Mouse (Mus musculus) 3T3-L1 (cell line): ENCODE measurements around the gene Gm20695.
A peak's percentile ranks its signal among the peaks of the same experiment; 100 is the strongest.
"Not testable (repeated sequence)": the region's sequence is repeated elsewhere in the genome, so short reads cannot be mapped to it uniquely, and the experiment has no call there.

Experiments used
- DNase-seq: peaks from one replicate; pipeline ENCODE4 v3.0.0-alpha.2; 2015; ENCODE audit warnings: low read depth, low spot score

Gene Gm20695

DNA sequence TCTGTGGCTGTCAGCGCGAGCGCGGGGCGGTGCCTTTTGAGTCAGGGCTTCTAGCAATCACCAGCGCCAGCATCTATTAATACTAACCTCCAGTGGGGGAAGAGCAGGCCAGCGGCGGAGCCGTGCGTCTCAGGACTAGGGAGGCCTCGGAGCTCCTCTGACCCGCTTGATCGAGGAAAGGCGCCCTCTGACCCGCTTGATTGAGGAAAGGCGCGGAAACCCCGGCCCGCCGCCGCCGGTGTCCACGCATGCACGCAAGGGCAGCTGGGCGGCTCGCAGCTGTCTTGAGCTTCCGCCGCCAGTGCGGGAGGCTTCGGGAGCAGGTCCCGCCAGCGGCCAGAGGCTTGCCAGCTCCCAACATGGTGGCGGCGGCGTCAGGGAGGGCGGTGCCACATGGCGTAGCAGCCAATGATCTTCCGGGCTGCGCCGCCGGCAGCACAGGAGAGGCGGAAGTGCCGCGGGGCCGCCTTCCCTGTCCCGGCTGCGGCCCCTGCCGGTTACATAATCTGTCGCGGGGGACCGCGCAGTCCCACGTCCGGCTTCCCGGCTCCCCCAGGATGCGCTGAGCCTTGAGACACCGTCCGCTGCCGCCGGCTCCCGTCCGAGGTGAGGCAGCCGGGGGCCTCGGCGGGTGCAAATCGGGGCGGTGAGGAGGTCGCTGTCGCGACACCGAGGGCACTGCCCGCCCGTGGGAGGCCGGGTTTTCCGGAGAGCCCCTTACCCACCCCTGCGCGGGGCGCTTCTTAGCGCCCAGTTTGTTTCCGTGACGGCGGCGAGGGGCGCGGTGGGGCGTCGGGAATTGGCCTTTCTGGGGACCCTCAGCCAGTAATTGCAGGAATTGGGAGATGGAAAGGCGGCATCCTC, at the start of gene Gm20695, which contains the start of gene Zfp597:
Gm20695 (plus strand) TSS at position 448 of the 864 bp plus-strand sequence.
Zfp597 (minus strand) TSS at position 361 of the 864 bp plus-strand sequence.
- peak; percentile 95 for DNase-seq

- DNase-seq = no peak
These were observed 49.0 kb upstream of the Gm20695 start for GRCm38 (mm10) chr16:3835461-3835860.

DNA sequence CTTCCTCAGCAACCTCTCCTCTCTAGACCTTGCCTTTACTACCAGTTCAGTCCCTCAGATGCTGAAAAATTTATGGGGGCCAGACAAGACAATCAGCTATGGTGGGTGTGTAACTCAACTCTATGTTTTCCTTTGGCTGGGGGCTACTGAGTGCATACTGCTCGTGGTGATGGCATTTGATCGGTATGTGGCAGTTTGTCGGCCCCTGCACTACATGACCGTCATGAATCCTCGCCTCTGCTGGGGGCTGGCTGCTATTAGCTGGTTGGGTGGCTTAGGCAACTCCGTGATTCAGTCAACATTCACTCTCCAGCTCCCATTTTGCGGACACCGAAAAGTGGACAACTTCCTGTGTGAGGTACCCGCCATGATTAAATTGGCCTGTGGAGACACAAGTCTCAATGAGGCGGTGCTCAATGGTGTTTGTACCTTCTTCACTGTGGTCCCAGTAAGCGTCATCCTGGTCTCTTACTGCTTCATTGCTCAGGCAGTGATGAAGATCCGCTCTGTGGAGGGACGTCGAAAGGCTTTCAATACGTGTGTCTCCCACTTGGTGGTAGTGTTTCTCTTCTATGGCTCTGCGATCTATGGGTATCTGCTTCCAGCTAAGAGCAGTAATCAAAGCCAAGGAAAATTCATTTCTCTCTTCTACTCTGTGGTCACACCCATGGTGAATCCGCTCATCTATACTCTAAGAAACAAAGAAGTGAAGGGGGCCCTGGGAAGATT, 45.1 kb upstream of the Gm20695 start:
- DNase-seq = peak; percentile 26

DNA sequence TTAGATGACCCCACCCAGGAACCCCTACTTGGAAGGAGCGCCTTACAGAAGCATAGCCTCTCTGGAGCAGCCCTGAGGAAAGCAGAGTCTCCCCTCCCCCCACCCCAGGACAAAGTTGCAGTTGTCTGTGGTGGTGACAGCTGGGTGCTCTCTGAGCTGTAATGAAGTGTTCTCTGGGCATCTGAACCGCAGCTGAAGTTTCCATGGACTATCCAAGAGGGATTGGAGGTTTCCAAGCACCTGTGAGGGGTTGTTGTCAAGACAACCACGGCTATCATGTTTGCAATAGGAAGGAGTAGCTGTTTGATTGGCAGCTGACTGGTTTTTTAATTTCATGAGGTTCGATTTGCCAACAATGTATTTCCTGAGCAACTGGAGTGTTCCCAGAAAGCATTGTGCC, 41.5 kb upstream of the Gm20695 start:
- DNase-seq = no peak

DNA sequence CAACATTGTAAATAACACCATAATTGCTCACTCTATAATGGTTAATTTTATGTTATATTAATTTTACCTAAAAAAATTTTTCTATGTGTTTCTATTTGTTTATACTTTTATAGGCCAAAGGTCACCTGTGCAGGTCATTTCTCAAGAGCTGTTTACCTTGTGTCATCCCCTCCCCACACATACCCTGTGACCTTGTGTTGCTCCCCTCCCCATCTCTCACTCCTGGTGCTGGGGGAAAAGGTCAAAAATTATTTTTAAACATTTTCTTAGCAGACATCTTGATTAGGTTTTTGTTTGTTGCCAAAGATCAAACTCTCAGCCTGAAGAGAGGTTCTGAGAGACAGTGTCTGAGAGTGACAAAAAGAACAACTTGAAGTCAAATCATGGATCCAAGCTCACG, 40.7 kb upstream of the Gm20695 start:
- no peak for DNase-seq

DNA sequence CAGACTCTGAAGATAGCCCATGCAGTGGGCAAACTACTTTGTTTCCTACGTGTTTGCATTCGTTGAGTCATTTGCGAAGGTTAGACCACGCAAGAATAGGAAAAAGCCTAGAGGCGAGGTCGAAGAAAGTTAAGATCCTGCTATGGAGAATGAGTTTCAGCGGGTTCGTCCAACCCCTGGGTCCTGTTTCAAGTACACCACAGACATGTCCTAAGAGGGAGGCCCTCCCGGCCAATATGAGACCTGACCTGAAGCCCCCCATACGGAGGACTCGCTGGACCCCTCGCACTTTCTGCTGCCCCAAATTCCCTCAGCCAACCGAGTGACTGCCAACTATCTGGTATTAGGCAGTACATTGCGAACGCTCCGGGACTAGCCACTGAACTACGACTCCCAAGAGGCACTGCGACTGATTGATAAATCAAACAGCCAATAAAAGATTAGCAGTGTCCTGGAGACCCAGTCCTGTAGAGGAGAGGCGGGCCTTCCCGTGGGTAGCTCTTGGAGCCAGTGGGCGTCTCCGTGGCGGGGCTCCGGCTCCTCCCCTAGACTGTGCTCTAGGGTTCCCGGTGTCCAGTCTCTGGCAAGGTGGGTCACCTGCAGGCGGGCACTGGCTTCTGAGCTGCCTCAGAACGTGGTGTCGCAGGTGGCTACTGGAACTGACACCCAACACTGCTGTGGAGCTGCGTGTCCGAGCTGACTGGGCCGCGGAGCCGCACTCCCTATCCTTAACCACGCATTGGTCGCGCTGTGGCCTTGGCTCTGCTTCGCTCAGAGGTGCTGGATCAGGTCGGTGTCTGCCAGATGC, 37.5 kb upstream of the Gm20695 start, which contains the start of gene Zfp174:
Zfp174 (plus strand) TSS at position 558 of the 808 bp plus-strand sequence.
- peak; percentile 100 for DNase-seq

- DNase-seq = peak; percentile 35
These were observed 36.6 kb upstream of the Gm20695 start for GRCm38 (mm10) chr16:3847871-3848270.

GRCm38 (mm10) chr16:3848416-3848815, 36.0 kb upstream of the Gm20695 start:
- no peak for DNase-seq

DNA sequence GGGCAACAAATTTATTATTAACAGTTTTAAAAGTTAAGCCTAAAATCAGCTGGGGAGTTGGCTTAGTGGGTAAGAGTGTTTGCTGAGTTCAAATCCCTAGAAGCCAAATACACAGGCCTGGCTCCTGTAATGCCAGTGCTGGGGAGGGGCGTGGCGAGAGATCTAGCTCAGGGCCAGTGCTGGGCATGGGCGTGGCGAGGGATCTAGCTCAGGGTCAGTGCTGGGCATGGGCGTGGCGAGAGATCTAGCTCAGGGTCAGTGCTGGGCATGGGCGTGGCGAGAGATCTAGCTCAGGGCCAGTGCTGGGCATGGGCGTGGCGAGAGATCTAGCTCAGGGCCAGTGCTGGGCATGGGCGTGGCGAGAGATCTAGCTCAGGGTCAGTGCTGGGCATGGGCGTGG, 33.1 kb upstream of the Gm20695 start:
- DNase-seq = not testable (repeated sequence)

DNA sequence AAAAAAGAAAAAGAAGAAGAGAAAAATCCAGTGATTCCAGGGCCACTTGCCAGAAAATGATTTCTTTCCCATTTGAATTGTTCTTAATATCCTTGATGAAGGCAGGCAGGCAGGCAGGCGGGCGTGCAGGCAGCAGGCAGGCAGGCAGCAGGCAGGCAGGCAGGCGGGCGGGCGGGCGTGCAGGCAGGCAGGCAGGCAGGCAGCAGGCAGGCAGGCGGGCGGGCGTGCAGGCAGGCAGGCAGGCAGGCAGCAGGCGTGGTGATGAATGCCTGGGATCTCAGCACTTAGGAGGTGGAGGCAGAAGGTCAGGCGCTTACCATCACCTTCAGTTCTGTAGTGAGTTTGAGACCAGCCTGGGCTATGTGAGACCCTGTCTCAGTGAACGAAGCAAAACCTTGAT, 31.9 kb upstream of the Gm20695 start:
- no peak for DNase-seq

DNA sequence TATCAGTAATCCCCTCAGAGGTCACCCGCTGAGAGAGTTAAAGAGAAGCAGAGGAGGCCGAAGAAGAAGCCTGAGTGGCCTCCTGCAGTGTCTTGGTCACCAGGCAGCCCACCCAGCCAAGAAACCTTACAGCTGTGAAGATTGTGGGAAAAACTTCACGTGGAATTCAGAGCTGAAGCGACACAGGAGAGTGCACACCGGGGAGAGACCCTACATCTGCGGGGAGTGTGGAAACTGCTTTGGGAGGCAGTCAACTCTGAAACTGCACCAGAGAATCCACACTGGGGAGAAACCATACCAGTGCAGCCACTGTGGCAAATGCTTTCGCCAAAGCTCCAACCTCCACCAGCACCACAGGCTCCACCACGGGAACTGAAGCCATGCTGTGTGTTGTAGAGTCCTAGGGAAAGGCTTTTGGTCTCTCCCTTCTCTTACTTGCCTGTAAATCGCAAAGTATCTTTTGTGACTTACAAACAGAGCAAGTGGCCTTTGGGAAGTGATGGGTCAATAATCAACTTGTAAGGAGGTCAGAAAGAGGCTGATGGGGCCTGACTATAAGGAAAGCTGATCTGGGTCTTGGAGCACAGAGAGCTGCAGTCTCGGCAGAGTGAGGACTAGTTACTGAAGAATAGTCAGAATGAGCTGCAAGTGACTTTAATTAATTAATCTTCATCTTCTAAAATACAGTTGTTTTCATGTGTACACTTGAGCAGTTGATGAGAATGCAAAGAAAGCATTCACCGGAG, 29.8 kb upstream of the Gm20695 start:
- no peak for DNase-seq

GRCm38 (mm10) chr16:3855776-3856175, 28.7 kb upstream of the Gm20695 start:
- DNase-seq = no peak

DNA sequence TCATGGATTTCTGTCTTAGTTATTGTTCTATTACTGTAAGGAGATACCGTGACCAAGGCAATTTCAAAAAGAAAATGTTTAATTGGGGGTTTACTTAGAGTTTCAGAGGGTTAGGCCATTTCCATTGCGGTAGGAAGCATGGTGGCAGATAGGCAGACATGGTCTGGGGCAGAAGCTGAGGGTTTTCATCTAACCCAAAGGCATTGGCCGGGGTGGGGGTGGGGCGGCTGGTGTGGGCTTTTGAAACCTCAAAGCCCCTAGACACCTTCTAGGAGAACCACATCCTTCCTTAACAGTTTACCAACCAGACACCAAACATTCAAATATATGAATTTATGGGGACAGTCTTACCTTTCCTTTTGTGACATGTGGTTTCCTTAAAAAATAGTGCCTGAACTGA, 25.2 kb upstream of the Gm20695 start:
- no peak for DNase-seq

GRCm38 (mm10) chr16:3871815-3872214, 12.6 kb upstream of the Gm20695 start:
- DNase-seq = no peak

DNA sequence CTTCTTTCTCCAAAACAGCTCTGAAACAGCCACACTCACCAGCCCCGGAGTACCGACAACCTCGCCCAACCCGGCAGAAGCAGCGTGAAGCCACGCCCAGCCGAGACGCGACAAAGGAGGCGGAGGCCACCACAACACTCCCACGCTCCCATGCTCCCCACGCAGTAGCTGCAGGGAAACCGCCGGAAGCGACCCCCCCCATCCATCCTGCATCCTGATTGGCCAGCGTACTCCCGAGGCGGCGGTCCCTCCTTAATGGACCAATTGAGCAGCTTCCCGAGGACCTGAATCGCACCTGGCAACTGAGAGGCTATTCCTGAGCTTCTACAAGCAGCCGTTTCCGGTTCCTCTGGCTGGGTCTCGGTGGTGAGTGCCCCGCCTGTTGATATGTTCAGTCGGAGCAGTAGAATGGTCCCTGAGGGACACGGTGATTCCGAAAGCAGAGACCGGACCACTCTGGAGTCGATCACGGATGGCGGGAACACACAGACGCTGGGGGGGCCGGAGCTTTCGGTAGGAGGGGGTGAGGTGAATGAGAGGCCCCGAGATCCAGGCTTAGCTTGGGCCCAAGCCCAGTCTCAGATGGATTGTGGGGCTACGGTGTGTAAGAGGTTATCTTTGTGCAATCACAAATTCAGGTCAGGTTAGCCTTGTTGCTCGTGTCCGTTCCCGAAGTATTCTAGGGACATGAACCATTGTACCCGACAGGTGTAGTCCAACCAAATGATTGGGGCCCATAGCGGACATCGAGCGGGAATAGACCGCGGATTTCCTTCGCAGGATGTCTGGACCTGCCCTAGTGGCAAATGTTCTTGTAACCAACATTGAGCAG, 12.0 kb upstream of the Gm20695 start, which contains the start of gene Naa60:
Naa60 (plus strand) TSS at position 160 of the 832 bp plus-strand sequence.
- DNase-seq = peak; percentile 65

DNA sequence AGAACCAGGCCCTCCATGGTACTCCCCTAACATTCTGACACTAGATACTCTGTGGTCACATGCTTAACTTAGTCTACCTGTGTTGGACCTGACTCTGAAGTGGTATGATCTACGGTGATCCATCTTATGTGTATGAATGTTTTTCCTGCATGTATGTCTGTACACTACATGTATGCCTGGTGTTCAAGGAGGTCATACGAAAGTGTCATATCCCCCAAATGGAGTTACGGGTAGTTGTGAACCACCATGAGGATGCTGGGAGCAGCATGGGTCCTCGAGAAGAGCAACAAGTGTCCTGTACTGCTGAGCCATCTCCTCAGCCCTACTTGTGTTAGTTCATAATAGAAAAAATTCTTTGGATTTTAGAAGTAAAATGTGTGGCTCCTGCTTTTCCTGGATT, 8.1 kb upstream of the Gm20695 start:
- no peak for DNase-seq

DNA sequence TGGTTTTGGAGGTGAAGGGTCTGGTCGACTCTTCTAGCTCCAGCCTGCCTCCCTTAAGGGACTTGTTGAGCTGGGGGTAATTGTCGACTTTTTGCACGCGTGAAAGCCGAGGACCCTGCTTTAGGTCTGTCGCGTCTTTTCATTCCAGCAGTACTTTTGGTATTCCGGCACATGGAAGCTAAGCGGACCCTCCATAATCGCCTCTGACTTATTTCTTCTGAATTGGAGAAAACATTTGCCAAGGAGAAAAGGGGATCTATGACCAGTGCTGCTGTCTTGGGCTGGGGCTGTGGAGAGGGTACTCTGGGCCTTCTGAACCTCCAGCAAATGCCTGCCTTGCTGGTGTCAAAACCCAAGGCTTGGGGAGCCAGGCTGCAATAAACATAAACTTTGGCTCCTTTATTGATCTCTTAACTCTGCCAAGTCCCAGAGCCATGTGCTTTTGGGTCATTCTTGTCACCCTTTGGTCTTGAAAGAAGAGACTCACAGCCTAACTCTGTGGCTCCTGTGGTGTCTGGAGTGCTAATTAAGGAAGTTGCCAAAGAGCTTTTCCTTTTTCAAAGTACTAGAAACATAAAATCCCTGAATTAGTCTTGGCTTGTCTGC, 720 bp downstream of the Gm20695 start:
- DNase-seq = peak; percentile 36

- no peak for DNase-seq
These were observed 7.3 kb downstream of the Gm20695 start for GRCm38 (mm10) chr16:3891621-3892295.

- no peak for DNase-seq
These were observed 9.3 kb downstream of the Gm20695 start for GRCm38 (mm10) chr16:3893739-3894138.
